Mouse (Mus musculus) G1E (cell line): ENCODE results near the gene Cd8a.

ENCODE experiments used
- CTCF ChIP-seq: IDR thresholded peaks from 2 replicates; pipeline ENCODE4 v1.5.1; 2012; ENCODE audit warnings: low read depth, low read length, inconsistent platforms, mixed read lengths
- POLR2AphosphoS5 ChIP-seq: IDR thresholded peaks from 2 replicates; pipeline ENCODE4 v1.6.1; 2012; ENCODE audit warnings: low read depth, low read length, inconsistent platforms; ENCODE audit not compliant: insufficient replicate concordance

- TF ChIP-seq CTCF (no peak), POLR2AphosphoS5 (no peak)
These were observed 52.5 kb downstream of the Cd8a start for GRCm38 (mm10) chr6:71425681-71426080.
